Mouse (Mus musculus) liver, postnatal 0 days (tissue): ENCODE measurements around the gene Olfr96.

Experiments used
- CTCF ChIP-seq: sonication (generic); IDR thresholded peaks from 2 replicates; pipeline ENCODE4 v1.5.1; 2016; ENCODE audit warnings: antibody characterized with exemption, low read depth
- EP300 ChIP-seq: IDR thresholded peaks from 2 replicates; pipeline ENCODE4 v1.6.1; 2016; ENCODE audit warnings: antibody characterized with exemption, low read depth, mild to moderate bottlenecking

DNA sequence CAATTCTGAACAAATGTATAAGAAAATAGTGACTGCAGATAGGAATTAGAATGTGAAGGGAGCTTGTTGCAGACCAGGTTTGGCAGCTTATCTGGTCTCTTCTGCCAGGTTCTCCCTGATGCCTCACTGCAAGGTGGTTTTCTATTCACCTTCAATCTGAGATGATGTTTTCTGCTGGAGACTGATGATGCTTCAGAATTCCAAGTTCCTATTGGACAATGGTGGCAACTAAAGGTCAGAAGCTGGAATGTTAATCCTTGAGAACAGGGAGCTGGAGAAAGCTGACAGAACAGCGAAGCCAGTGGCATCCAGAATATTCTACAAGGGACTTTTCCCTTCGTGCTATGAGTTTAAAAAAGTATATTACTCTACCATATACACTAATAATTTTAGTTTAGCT lies 29.2 kb upstream of the Olfr96 start:
- TF ChIP-seq EP300 (no peak), CTCF (no peak)
